Mouse (Mus musculus) cerebellum, adult 2 months (tissue): Measurements from ENCODE around the gene Ezr.

Experiments used
- CTCF ChIP-seq: fragments of 200-500 bp; IDR thresholded peaks from 2 replicates; pipeline ENCODE4 v1.5.1; 2011; ENCODE audit warnings: low read depth, mild to moderate bottlenecking, control low read depth, low read length, moderate library complexity, borderline replicate concordance; ENCODE audit not compliant: insufficient read depth
- POLR2A ChIP-seq: fragments of 200-500 bp; IDR thresholded peaks from 2 replicates; pipeline ENCODE4 v1.6.1; 2011; ENCODE audit warnings: low read length, control low read depth, borderline replicate concordance; ENCODE audit not compliant: insufficient read depth

- no peak for TF ChIP-seq CTCF
- no peak for TF ChIP-seq POLR2A
Observed at GRCm38 (mm10) chr17:6827159-6827733, 44.7 kb upstream of the Ezr start.
